Mouse (Mus musculus) midbrain, embryonic 14.5 days (tissue): ENCODE data around the gene 1190005I06Rik. TPM values are rescaled to one million over a fixed set of nuclear protein-coding genes. Genes with fewer than 3 reads are reported as not detected.
A peak's percentile ranks its signal among the peaks of the same experiment; 100 is the strongest.

ENCODE experiments used
- ATAC-seq: fragments of 200-750 bp; cut with Nextera tagmentation; 2 replicates; pipeline ENCODE4 v1.8.0; 2017; ENCODE audit warnings: moderate number of reproducible peaks, moderate library complexity; ENCODE audit not compliant: low FRiP score, low TSS enrichment
- DNase-seq: peaks from one replicate; pipeline ENCODE4 v3.0.0-alpha.2; 2015
- H3K27ac ChIP-seq: fragments of 300-500 bp; sonication (generic); replicated peaks from 2 replicates; pipeline ENCODE4 v1.5.1; 2014; ENCODE audit warnings: mild to moderate bottlenecking, low read depth, low read length, moderate library complexity
- H3K27me3 ChIP-seq: fragments of 300-500 bp; sonication (generic); 2 replicates; pipeline ENCODE4 v1.6.1; 2014; ENCODE audit warnings: low read length, control low read depth, mixed read lengths; ENCODE audit not compliant: control insufficient read depth, insufficient read depth
- H3K36me3 ChIP-seq: fragments of 300-500 bp; sonication (generic); 2 replicates; pipeline ENCODE4 v1.6.1; 2014; ENCODE audit warnings: low read length, control low read depth; ENCODE audit not compliant: control insufficient read depth, insufficient read depth
- H3K4me1 ChIP-seq: fragments of 300-500 bp; sonication (generic); 2 replicates; pipeline ENCODE4 v1.6.1; 2014; ENCODE audit warnings: mild to moderate bottlenecking, antibody characterized with exemption, low read length, control low read depth; ENCODE audit not compliant: control insufficient read depth, insufficient read depth
- H3K4me2 ChIP-seq: fragments of 300-500 bp; sonication (generic); 2 replicates; pipeline ENCODE4 v1.6.1; 2014; ENCODE audit warnings: mild to moderate bottlenecking, low read length, moderate library complexity
- H3K4me3 ChIP-seq: fragments of 300-500 bp; sonication (generic); replicated peaks from 2 replicates; pipeline ENCODE4 v1.5.1; 2014; ENCODE audit warnings: low read depth, low read length
- H3K9ac ChIP-seq: fragments of 300-500 bp; sonication (generic); replicated peaks from 2 replicates; pipeline ENCODE4 v1.6.1; 2014; ENCODE audit warnings: mild to moderate bottlenecking, low read length, moderate library complexity
- H3K9me3 ChIP-seq: fragments of 300-500 bp; sonication (generic); 2 replicates; pipeline ENCODE4 v1.6.1; 2016; ENCODE audit warnings: low read length, control low read depth, mixed read lengths; ENCODE audit not compliant: control insufficient read depth
- WGBS: fragments of 180-500 bp; shearing (Covaris S2); extraction: QIAGEN DNeasy Blood & Tissue Kit; methylation state at CpG from one replicate; pipeline ENCODE4 v1.1.7; 2014; 5-methylcytosine and 5-hydroxymethylcytosine counted together
- polyA plus RNA-seq: library from polyadenylated mRNA; unstranded; fragments of >200 nt; fragmentation: Nextera tagmentation; extraction: Ambion mirVana; gene quantifications from 2 replicates; pipeline ENCODE4 v1.2.1, GENCODE M21; 2014

The 1190005I06Rik gene
- polyA plus RNA-seq, 1 experiment from 2014 or later, result 11.8 TPM

- no peak overlapping the region for H3K9ac ChIP-seq
- no peaks in the 10 kb centered on the region for H3K27me3 ChIP-seq
- H3K36me3 ChIP-seq, result no peaks in the 10 kb centered on the region
- H3K9me3 ChIP-seq, result no peaks in the 10 kb centered on the region
- ATAC-seq (no peak), DNase-seq (peak; percentile 75)
- H3K4me1 ChIP-seq, result no peaks in the 10 kb centered on the region
- no peak overlapping the region for H3K4me2 ChIP-seq
- WGBS, result 56% methylated on average over 7 of the region's 7 CpGs
- H3K4me3 ChIP-seq, result no peak overlapping the region
- no peak overlapping the region for H3K27ac ChIP-seq
Observed at GRCm38 (mm10) chr8:120599504-120599903, 47.9 kb downstream of the 1190005I06Rik start.

DNA sequence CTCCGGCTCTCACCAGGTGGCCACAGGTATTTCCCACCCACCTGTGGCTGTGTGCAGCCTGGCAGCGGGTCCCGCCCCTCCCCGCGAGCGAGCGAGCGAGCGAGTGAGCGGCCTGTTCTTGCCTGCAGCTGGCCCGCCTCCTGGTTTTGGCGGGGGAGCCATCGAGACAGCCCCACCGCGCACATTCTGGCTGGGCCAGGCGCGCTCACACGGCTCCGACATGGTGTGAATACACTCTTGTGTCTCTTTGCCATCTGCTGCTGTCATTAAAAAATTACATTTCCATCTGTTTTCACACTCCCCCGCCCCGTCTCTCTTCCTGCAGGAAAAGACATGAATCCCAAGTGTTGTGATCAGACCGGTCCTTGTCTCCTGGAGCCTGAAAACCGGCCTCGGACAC lies 48.9 kb downstream of the 1190005I06Rik start:
- Histone ChIP-seq H3K4me2 (no peak overlapping the region), H3K9me3 (no peaks in the 10 kb centered on the region), H3K27ac (no peak overlapping the region), H3K9ac (no peak overlapping the region; the same call in 1 of the 2 replicates), H3K27me3 (no peaks in the 10 kb centered on the region), H3K4me3 (no peak overlapping the region), H3K36me3 (no peaks in the 10 kb centered on the region), H3K4me1 (no peaks in the 10 kb centered on the region)
- ATAC-seq (no peak), DNase-seq (peak; percentile 41)
- 34% methylated on average over 24 of the region's 24 CpGs for WGBS

- no peak overlapping the region for H3K9ac ChIP-seq
- whole genome bisulfite sequencing, result 13% methylated on average over 5 of the region's 5 CpGs
- no peak overlapping the region for H3K4me3 ChIP-seq
- no peak overlapping the region for H3K27ac ChIP-seq
- H3K27me3 ChIP-seq, result no peaks in the 10 kb centered on the region
- H3K4me2 ChIP-seq, result no peak overlapping the region
- no peaks in the 10 kb centered on the region for H3K36me3 ChIP-seq
- DNase-seq, result peak; percentile 83
- no peak for ATAC-seq
- H3K4me1 ChIP-seq, result no peaks in the 10 kb centered on the region
- H3K9me3 ChIP-seq, result no peaks in the 10 kb centered on the region
Observed at GRCm38 (mm10) chr8:120595963-120596362, 51.5 kb downstream of the 1190005I06Rik start.

DNA sequence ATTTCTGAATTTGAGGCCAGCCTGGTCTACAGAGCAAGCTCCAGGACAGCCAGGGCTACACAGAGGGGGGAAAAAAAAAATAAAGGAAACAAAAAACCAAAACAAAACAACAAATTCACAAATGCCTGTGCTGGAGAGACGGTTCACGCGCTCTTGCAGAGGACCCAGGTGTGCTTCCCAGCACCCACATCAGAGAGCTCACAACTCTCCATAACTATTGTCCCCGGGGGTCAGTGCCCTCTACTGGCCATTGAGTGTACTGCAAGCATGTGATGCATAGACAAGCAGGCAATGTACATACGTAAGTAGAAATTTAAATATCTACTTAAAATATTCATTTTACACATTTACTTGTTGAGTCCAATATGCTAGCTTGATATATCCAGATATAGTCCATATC lies 52.9 kb downstream of the 1190005I06Rik start:
- no peaks in the 10 kb centered on the region for H3K9me3 ChIP-seq
- H3K27me3 ChIP-seq, result no peaks in the 10 kb centered on the region
- no peak overlapping the region for H3K27ac ChIP-seq
- no peak overlapping the region for H3K4me3 ChIP-seq
- no peaks in the 10 kb centered on the region for H3K36me3 ChIP-seq
- no peak overlapping the region for H3K9ac ChIP-seq
- 88% methylated on average over 5 of the region's 5 CpGs for WGBS
- no peak overlapping the region for H3K4me2 ChIP-seq
- DNase-seq (no peak), ATAC-seq (no peak)
- H3K4me1 ChIP-seq, result no peaks in the 10 kb centered on the region; the same call in 1 of the 2 replicates

DNA sequence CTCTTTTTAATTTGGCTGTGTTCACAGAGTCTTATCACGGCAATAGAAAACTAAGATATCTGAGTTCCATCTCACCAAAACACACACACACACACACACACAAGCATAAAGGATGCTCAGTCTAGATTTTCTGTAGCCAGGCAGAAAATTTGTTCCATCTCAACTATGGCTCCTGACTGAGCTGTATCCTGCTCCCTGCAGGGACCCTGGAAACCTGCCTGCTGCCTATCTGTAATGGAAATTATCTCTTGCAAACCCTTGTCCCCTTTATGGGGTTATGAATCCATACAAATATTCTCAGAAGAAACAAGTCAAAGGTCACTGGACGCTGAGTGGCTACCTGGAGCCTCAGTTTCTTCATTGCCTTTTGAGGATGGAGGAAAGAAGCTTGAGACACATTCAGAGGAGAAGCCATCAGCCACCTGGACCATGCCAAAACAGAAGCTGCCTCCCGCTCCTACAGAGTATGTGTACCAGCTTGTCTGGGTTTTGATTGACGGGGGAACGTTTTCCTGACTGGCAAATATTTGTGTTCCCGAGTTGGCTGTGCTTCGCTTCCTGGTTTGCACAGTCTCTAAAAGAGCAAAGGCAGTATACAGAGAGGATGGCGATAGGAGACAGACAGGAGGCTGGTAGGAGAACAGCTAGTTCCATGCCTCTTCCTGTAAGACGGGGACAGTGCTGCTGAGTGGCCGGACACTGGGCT lies 55.7 kb downstream of the 1190005I06Rik start:
- DNase-seq (no peak), ATAC-seq (no peak)
- Histone ChIP-seq H3K27ac (no peak overlapping the region), H3K4me2 (no peak overlapping the region), H3K4me3 (no peak overlapping the region), H3K9ac (no peak overlapping the region), H3K9me3 (no peaks in the 10 kb centered on the region), H3K4me1 (peaks cover 4% of the 10 kb centered on the region), H3K36me3 (no peaks in the 10 kb centered on the region), H3K27me3 (no peaks in the 10 kb centered on the region)
- WGBS, result 85% methylated on average over 10 of the region's 10 CpGs

GRCm38 (mm10) chr8:120589921-120590320 lies 57.5 kb downstream of the 1190005I06Rik start:
- no peak for ATAC-seq
- no peaks in the 10 kb centered on the region for H3K27me3 ChIP-seq
- H3K4me1 ChIP-seq, result peaks cover 4% of the 10 kb centered on the region
- DNase-seq, result no peak
- H3K36me3 ChIP-seq, result no peaks in the 10 kb centered on the region
- peak overlapping the region; percentile 54 for H3K4me3 ChIP-seq
- peak overlapping the region; percentile 90 for H3K4me2 ChIP-seq
- peak overlapping the region; percentile 70; the same call in 1 of the 2 replicates for H3K27ac ChIP-seq
- no peaks in the 10 kb centered on the region for H3K9me3 ChIP-seq
- H3K9ac ChIP-seq, result peak overlapping the region; percentile 42; the same call in 1 of the 2 replicates
- 61% methylated on average over 2 of the region's 2 CpGs for WGBS

- Histone ChIP-seq H3K27me3 (no peaks in the 10 kb centered on the region), H3K9ac (peak within 1 kb of the TSS; percentile 50; the same call in 1 of the 2 replicates), H3K4me1 (peaks cover 4% of the 10 kb centered on the region), H3K9me3 (no peaks in the 10 kb centered on the region), H3K27ac (peak within 1 kb of the TSS; percentile 70), H3K4me2 (peak within 1 kb of the TSS; percentile 90), H3K36me3 (no peaks in the 10 kb centered on the region), H3K4me3 (peak within 1 kb of the TSS; percentile 54)
- DNase-seq (peak; percentile 99), ATAC-seq (peak; percentile 98)
- under 1% methylated on average over 67 of the region's 67 CpGs for WGBS
Observed at GRCm38 (mm10) chr8:120588908-120589771, 58.3 kb downstream of the 1190005I06Rik start, which contains the start of gene Gins2. Gene Gins2 (minus strand): TSS chr8:120589304.

DNA sequence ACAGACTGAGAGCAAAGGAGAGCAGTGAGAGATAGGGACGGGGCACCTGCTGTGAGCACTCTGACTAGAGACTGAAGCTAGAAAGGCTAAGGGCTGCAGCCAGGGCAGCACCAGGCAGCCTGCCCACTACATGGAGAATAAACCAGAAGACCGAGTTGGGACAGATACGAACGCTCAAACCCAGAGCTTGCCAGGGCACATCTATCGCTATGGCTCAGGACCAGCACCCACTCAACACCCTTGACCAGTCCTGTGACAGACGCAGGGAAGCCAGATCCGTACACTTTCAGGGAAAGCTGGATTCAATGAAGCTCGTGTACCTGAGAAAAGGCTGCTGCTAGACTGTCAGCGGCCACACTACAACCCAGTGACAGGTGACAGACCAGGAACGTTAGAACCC lies 61.9 kb downstream of the 1190005I06Rik start:
- no peak for DNase-seq
- no peak overlapping the region for H3K9ac ChIP-seq
- peaks cover 16% of the 10 kb centered on the region for H3K36me3 ChIP-seq
- H3K4me1 ChIP-seq, result peaks cover 4% of the 10 kb centered on the region
- no peak overlapping the region for H3K4me3 ChIP-seq
- H3K4me2 ChIP-seq, result no peak overlapping the region
- H3K9me3 ChIP-seq, result no peaks in the 10 kb centered on the region
- no peaks in the 10 kb centered on the region for H3K27me3 ChIP-seq
- no peak overlapping the region for H3K27ac ChIP-seq
- ATAC-seq, result no peak
- 95% methylated on average over 10 of the region's 10 CpGs for WGBS
